Mouse (Mus musculus) bone marrow, adult 2 months (tissue): ENCODE measurements around the gene Krt4.

Experiments
- CTCF ChIP-seq: fragments of 200-500 bp; IDR thresholded peaks from 2 replicates; pipeline ENCODE4 v1.5.1; 2011; ENCODE audit warnings: low read length, control low read depth; ENCODE audit not compliant: control insufficient read depth, insufficient read depth
- POLR2A ChIP-seq: fragments of 200-500 bp; IDR thresholded peaks from 2 replicates; pipeline ENCODE4 v1.6.1; 2011; ENCODE audit warnings: low read depth, mild to moderate bottlenecking, control low read depth, low read length, borderline replicate concordance; ENCODE audit not compliant: control insufficient read depth

GRCm38 (mm10) chr15:101925041-101925440 lies 506 bp upstream of the Krt4 start:
- TF ChIP-seq CTCF (no peak), POLR2A (no peak)
